Mouse (Mus musculus) retina, postnatal 1 day (tissue): ENCODE results near the gene Oat.

Experiments used
- DNase-seq: peaks from one replicate; pipeline ENCODE4 v3.0.0-alpha.2; 2012

Oat gene

GRCm38 (mm10) chr7:132529206-132529605 lies 47.0 kb downstream of the Oat start:
- DNase-seq: no peak

GRCm38 (mm10) chr7:132513419-132513982 lies 62.7 kb downstream of the Oat start:
- DNase-seq: no peak

GRCm38 (mm10) chr7:132509110-132509509 lies 67.1 kb downstream of the Oat start:
- DNase-seq: no peak
